ENCODE assay signal across 14 mouse cellular contexts in the genomic region with DNA sequence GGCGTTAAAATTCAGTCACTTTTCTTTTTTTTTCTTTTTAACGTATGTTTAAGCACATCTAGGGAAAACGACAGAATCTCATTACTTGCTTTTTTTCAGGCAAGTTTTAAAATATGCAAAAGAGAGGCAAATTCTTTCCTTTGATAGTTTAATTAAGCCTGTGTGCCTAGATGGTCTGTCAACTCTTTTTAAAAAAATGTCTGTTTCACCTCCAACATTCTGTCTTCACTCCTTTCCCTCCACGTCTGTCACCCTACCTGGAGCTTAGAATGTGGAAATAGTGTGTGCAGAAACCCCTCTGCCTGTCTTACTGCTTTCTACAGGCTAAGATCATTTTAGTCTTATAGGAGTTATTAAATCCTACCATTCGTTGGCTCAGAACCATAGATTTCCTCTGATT.
"Had no signal": no experiment of that assay in that cellular context is flagged by ENCODE, and none has a peak within 500 bp of the region (broad histone marks: within the 10 kb centered on the region; RNA-seq: fewer than 3 reads in every experiment).

No protein-coding gene starts in this region.

- H3K36me3 ChIP-seq: midbrain, embryonic 13.5 days; midbrain, embryonic 15.5 days; neural tube, embryonic 12.5 days; stomach, embryonic 15.5 days had no signal

- H3K9ac ChIP-seq: lung, embryonic 14.5 days; midbrain, embryonic 13.5 days; midbrain, embryonic 15.5 days; neural tube, embryonic 12.5 days; stomach, embryonic 15.5 days had no signal

- H3K27me3 ChIP-seq: megakaryocyte, embryonic 14.5 days; midbrain, embryonic 13.5 days; midbrain, embryonic 15.5 days; neural tube, embryonic 12.5 days; stomach, embryonic 15.5 days had no signal

- H3K4me3 ChIP-seq: megakaryocyte, embryonic 14.5 days; midbrain, embryonic 13.5 days; midbrain, embryonic 15.5 days; neural tube, embryonic 12.5 days; stomach, embryonic 15.5 days had no signal

- H3K27ac ChIP-seq: macrophage; midbrain, embryonic 13.5 days; midbrain, embryonic 15.5 days; neural tube, embryonic 12.5 days; stomach, embryonic 15.5 days; stomach, postnatal 0 days had no signal

- H3K4me1 ChIP-seq: megakaryocyte, embryonic 14.5 days had no signal

- DNase-seq: lung, adult 18-20 months; lung, embryonic 14.5 days; lung, postnatal 10 days; right cerebral cortex, postnatal 14 days; thymus, postnatal 14 days; thymus, postnatal 36 days had no signal

- ATAC-seq: midbrain, embryonic 13.5 days; midbrain, embryonic 15.5 days had no signal

- H3K9me3 ChIP-seq: midbrain, embryonic 13.5 days; midbrain, embryonic 15.5 days; neural tube, embryonic 12.5 days; stomach, embryonic 15.5 days had no signal

- H3K4me2 ChIP-seq: lung, embryonic 14.5 days; midbrain, embryonic 11.5 days; midbrain, embryonic 13.5 days; midbrain, embryonic 15.5 days; neural tube, embryonic 12.5 days; stomach, embryonic 15.5 days had no signal
